In the genomic region with DNA sequence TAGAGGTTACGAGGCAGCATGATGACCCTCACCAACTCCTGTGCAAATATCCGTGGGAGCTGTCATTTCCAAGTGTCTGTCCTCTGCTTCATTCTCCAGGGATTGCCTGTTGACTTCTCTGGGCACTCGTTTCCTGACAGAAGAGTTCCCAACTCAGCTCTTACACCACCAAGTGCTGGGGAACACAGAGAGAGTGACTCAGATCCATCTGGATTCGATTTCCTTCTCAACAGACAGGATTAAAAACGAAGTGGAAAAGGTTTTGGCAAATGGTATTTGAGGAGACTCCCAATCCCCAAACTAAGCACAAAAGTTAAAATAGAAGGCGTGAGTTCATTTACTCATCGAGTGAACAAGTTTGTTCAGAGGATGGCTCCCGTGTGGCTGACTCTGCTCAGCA, we compare ENCODE assay signal across 17 mouse cellular contexts.
A peak's percentile ranks its signal among the peaks of the same experiment; 100 is the strongest.
DNase-seq lines count a peak whose midpoint lies in the region; ATAC-seq lines count a peak whose summit lies in the region.
"Had no signal": no experiment of that assay in that cellular context is flagged by ENCODE, and none has a peak within 500 bp of the region (broad histone marks: within the 10 kb centered on the region; RNA-seq: fewer than 3 reads in every experiment).

No protein-coding gene starts in this region.

- peak; percentile 65 for ATAC-seq in frontal cortex, adult (ENCODE audit: low TSS enrichment)
- ATAC-seq in limb, embryonic 13.5 days (ENCODE audit: low FRiP score, low read depth) = no peak; the same call in 1 of the 2 replicates
- ATAC-seq in embryonic facial prominence, embryonic 11.5 days (replicated peaks; ENCODE audit: insufficient number of reproducible peaks, low FRiP score, low TSS enrichment, low read depth) = no peak
- ATAC-seq in activated CD4-positive, CD25-positive, alpha-beta regulatory T cell, adult 4 months = no peak
- no peak for ATAC-seq in megakaryocyte progenitor cell, adult 5-6 weeks (replicated peaks; ENCODE audit: poor library complexity)
- ATAC-seq: forebrain, embryonic 15.5 days had no signal

- peaks cover 11% of the 10 kb centered on the region for H3K4me1 ChIP-seq in limb, embryonic 13.5 days
- peaks cover 9% of the 10 kb centered on the region for H3K4me1 ChIP-seq in limb, embryonic 10.5 days
- no peaks in the 10 kb centered on the region for H3K4me1 ChIP-seq in embryonic facial prominence, embryonic 11.5 days (ENCODE audit: control insufficient read depth, insufficient read depth, low read length)
- H3K4me1 ChIP-seq: forebrain, embryonic 15.5 days had no signal

- 33% methylated on average over 8 of the region's 8 CpGs for WGBS in limb, embryonic 13.5 days
- 48% methylated on average over 8 of the region's 8 CpGs for WGBS in limb, embryonic 10.5 days
- WGBS in embryonic facial prominence, embryonic 11.5 days = 30% methylated on average over 8 of the region's 8 CpGs

- DNase-seq in frontal cortex, postnatal 14 days (ENCODE audit: low spot score in 2 of 2) = no peak
- DNase-seq in limb, embryonic 10.5 days (ENCODE audit: low spot score) = no peak
- DNase-seq in embryonic facial prominence, embryonic 11.5 days (ENCODE audit: low spot score) = peak; percentile 69
- peak; percentile 69 for DNase-seq in skeletal muscle tissue, adult 2 months (ENCODE audit: low read depth, low spot score)
- DNase-seq: adrenal gland, postnatal 25 days; cerebellum, adult 9-11 months; kidney, adult 8-10 months; kidney, postnatal 4 days; lung, postnatal 14 days had no signal

- no peak overlapping the region for H3K4me3 ChIP-seq in limb, embryonic 13.5 days
- H3K4me3 ChIP-seq in limb, embryonic 10.5 days = no peak overlapping the region
- H3K4me3 ChIP-seq in embryonic facial prominence, embryonic 11.5 days (ENCODE audit: low read depth, low read length) = no peak overlapping the region
- H3K4me3 ChIP-seq: embryonic facial prominence, embryonic 12.5 days; forebrain, embryonic 15.5 days; hindbrain, embryonic 10.5 days; midbrain, embryonic 10.5 days had no signal

- H3K36me3 ChIP-seq in limb, embryonic 13.5 days = no peaks in the 10 kb centered on the region
- no peaks in the 10 kb centered on the region for H3K36me3 ChIP-seq in limb, embryonic 10.5 days
- no peaks in the 10 kb centered on the region for H3K36me3 ChIP-seq in embryonic facial prominence, embryonic 11.5 days (replicated peaks; ENCODE audit: control insufficient read depth, insufficient read depth, low read depth, low read length)
- H3K36me3 ChIP-seq: embryonic facial prominence, embryonic 12.5 days; forebrain, embryonic 15.5 days; hindbrain, embryonic 10.5 days; midbrain, embryonic 10.5 days had no signal

- H3K4me2 ChIP-seq in limb, embryonic 13.5 days (replicated peaks) = no peak overlapping the region
- H3K4me2 ChIP-seq in embryonic facial prominence, embryonic 11.5 days (ENCODE audit: low read depth, low read length) = no peak overlapping the region
- H3K4me2 ChIP-seq: embryonic facial prominence, embryonic 12.5 days; forebrain, embryonic 15.5 days had no signal

- H3K9ac ChIP-seq in limb, embryonic 13.5 days = no peak overlapping the region
- H3K9ac ChIP-seq in embryonic facial prominence, embryonic 11.5 days (replicated peaks; ENCODE audit: low read length) = no peak overlapping the region
- H3K9ac ChIP-seq: embryonic facial prominence, embryonic 12.5 days; forebrain, embryonic 15.5 days had no signal

- H3K27ac ChIP-seq in limb, embryonic 13.5 days = peak overlapping the region; percentile 44; the same call in 1 of the 2 replicates
- H3K27ac ChIP-seq in limb, embryonic 10.5 days = no peak overlapping the region
- peak overlapping the region; percentile 20; the same call in 1 of the 2 replicates for H3K27ac ChIP-seq in embryonic facial prominence, embryonic 11.5 days (replicated peaks; ENCODE audit: low read depth, low read length)
- H3K27ac ChIP-seq: embryonic facial prominence, embryonic 12.5 days; forebrain, embryonic 15.5 days; hindbrain, embryonic 10.5 days; midbrain, embryonic 10.5 days had no signal

- no peaks in the 10 kb centered on the region for H3K27me3 ChIP-seq in limb, embryonic 13.5 days
- H3K27me3 ChIP-seq in limb, embryonic 10.5 days (ENCODE audit: low read depth, poor library complexity, severe bottlenecking) = no peaks in the 10 kb centered on the region
- H3K27me3 ChIP-seq in embryonic facial prominence, embryonic 11.5 days (ENCODE audit: control insufficient read depth, insufficient read depth, low read length) = no peaks in the 10 kb centered on the region
- H3K27me3 ChIP-seq: embryonic facial prominence, embryonic 12.5 days; forebrain, embryonic 15.5 days had no signal

- H3K9me3 ChIP-seq in limb, embryonic 13.5 days = no peaks in the 10 kb centered on the region
- no peaks in the 10 kb centered on the region for H3K9me3 ChIP-seq in limb, embryonic 10.5 days (replicated peaks)
- no peaks in the 10 kb centered on the region for H3K9me3 ChIP-seq in embryonic facial prominence, embryonic 11.5 days (replicated peaks; ENCODE audit: control insufficient read depth, low read length)
- H3K9me3 ChIP-seq: embryonic facial prominence, embryonic 12.5 days; forebrain, embryonic 15.5 days; hindbrain, embryonic 10.5 days; midbrain, embryonic 10.5 days had no signal

Comparison
In these comparisons a context has a peak if more than half of its experiments do, and no peak if none do; other contexts are left out.
1. DNase-seq: peak in embryonic facial prominence, embryonic 11.5 days (single experiment) and skeletal muscle tissue, adult 2 months (single experiment); none in frontal cortex, postnatal 14 days (0 of 2) and limb, embryonic 10.5 days (single experiment).